Mouse (Mus musculus): Measurements from ENCODE around the gene Tma7. TPM values are rescaled to one million over a fixed set of nuclear protein-coding genes. Genes with fewer than 3 reads are reported as not detected.

Tma7 gene
- polyA plus RNA-seq (2012; rRNA removed) (122 and 191 TPM in 2 replicates), polyA plus RNA-seq (2014; fragmentation: Nextera tagmentation; extraction: Ambion mirVana) (658 and 664 TPM in 2 replicates)

GRCm38 (mm10) chr9:109082124-109082800 lies at the start of gene Tma7, which contains the start of gene Ccdc51:
Gene Tma7 (minus strand): TSS chr9:109082587.
Gene Ccdc51 (plus strand): TSS chr9:109082493.
- no peaks in the 10 kb centered on the region for H3K9me3 ChIP-seq (ENCODE audit: control insufficient read depth, low read length)
- 1% methylated on average over 37 of the region's 37 CpGs for WGBS
- peaks cover 14% of the 10 kb centered on the region for H3K36me3 ChIP-seq (ENCODE audit: control insufficient read depth, insufficient read depth, low read length)
- peak within 1 kb of the TSS; percentile 80 for H3K9ac ChIP-seq (ENCODE audit: low read depth, low read length, severe bottlenecking)
- peak within 1 kb of the TSS; percentile 74 for H3K4me3 ChIP-seq (replicated peaks; ENCODE audit: low read length)
- peak; percentile 88 for DNase-seq (ENCODE audit: low spot score)
- peaks cover 5% of the 10 kb centered on the region; the same call in 1 of the 2 replicates for H3K4me1 ChIP-seq (ENCODE audit: control insufficient read depth, insufficient read depth, low read length)
- TF ChIP-seq POLR2A (IDR thresholded peaks at IDR 0.05; ENCODE audit: borderline replicate concordance, extremely low read depth, insufficient read depth, insufficient read length): peak; percentile 66; the same call in 1 of the 2 replicates
- H3K4me2 ChIP-seq (replicated peaks; ENCODE audit: low read depth, low read length, severe bottlenecking): peak within 1 kb of the TSS; percentile 74
- peak; percentile 97 for ATAC-seq (ENCODE audit: low FRiP score, low read depth)
- peak within 1 kb of the TSS; percentile 45; the same call in 1 of the 2 replicates for H3K27ac ChIP-seq (replicated peaks; ENCODE audit: low read depth, low read length)
- H3K27me3 ChIP-seq (ENCODE audit: control insufficient read depth, insufficient read depth, low read length): no peaks in the 10 kb centered on the region

GRCm38 (mm10) chr9:109130076-109130475 lies 47.7 kb upstream of the Tma7 start:
- H3K4me3 ChIP-seq (replicated peaks; ENCODE audit: low read length): no peak overlapping the region
- no peak overlapping the region for H3K9ac ChIP-seq (ENCODE audit: low read depth, low read length, severe bottlenecking)
- H3K4me1 ChIP-seq (ENCODE audit: control insufficient read depth, insufficient read depth, low read length): no peaks in the 10 kb centered on the region
- no peak overlapping the region for H3K4me2 ChIP-seq (replicated peaks; ENCODE audit: low read depth, low read length, severe bottlenecking)
- no peaks in the 10 kb centered on the region for H3K9me3 ChIP-seq (ENCODE audit: control insufficient read depth, low read length)
- H3K27ac ChIP-seq (replicated peaks; ENCODE audit: low read depth, low read length): no peak overlapping the region
- ATAC-seq (ENCODE audit: low FRiP score, low read depth) (no peak), DNase-seq (ENCODE audit: low spot score) (no peak)
- WGBS: 83% methylated on average over 5 of the region's 5 CpGs
- H3K27me3 ChIP-seq (ENCODE audit: control insufficient read depth, insufficient read depth, low read length): no peaks in the 10 kb centered on the region
- H3K36me3 ChIP-seq (ENCODE audit: control insufficient read depth, insufficient read depth, low read length): no peaks in the 10 kb centered on the region
- TF ChIP-seq POLR2A (IDR thresholded peaks at IDR 0.05; ENCODE audit: borderline replicate concordance, extremely low read depth, insufficient read depth, insufficient read length): no peak

- ATAC-seq (ENCODE audit: low FRiP score, low read depth): no peak
- WGBS: 49% methylated on average over 3 of the region's 3 CpGs
- Histone ChIP-seq H3K9me3 (ENCODE audit: control insufficient read depth, low read length) (no peaks in the 10 kb centered on the region), H3K27ac (replicated peaks; ENCODE audit: low read depth, low read length) (no peak overlapping the region), H3K9ac (ENCODE audit: low read depth, low read length, severe bottlenecking) (no peak overlapping the region), H3K4me2 (replicated peaks; ENCODE audit: low read depth, low read length, severe bottlenecking) (no peak overlapping the region), H3K36me3 (ENCODE audit: control insufficient read depth, insufficient read depth, low read length) (no peaks in the 10 kb centered on the region), H3K4me3 (replicated peaks; ENCODE audit: low read length) (no peak overlapping the region), H3K27me3 (ENCODE audit: control insufficient read depth, insufficient read depth, low read length) (no peaks in the 10 kb centered on the region), H3K4me1 (ENCODE audit: control insufficient read depth, insufficient read depth, low read length) (no peaks in the 10 kb centered on the region)
- no peak for DNase-seq (ENCODE audit: low spot score)
- TF ChIP-seq POLR2A (IDR thresholded peaks at IDR 0.05; ENCODE audit: borderline replicate concordance, extremely low read depth, insufficient read depth, insufficient read length): no peak
Observed at GRCm38 (mm10) chr9:109128211-109128610, 45.8 kb upstream of the Tma7 start.

- ATAC-seq (ENCODE audit: low FRiP score, low read depth) (no peak), DNase-seq (ENCODE audit: low spot score) (no peak)
- Histone ChIP-seq H3K9me3 (ENCODE audit: control insufficient read depth, low read length) (no peaks in the 10 kb centered on the region), H3K27ac (replicated peaks; ENCODE audit: low read depth, low read length) (no peak overlapping the region), H3K4me1 (ENCODE audit: control insufficient read depth, insufficient read depth, low read length) (no peaks in the 10 kb centered on the region), H3K9ac (ENCODE audit: low read depth, low read length, severe bottlenecking) (no peak overlapping the region), H3K4me3 (replicated peaks; ENCODE audit: low read length) (no peak overlapping the region), H3K36me3 (ENCODE audit: control insufficient read depth, insufficient read depth, low read length) (no peaks in the 10 kb centered on the region), H3K27me3 (ENCODE audit: control insufficient read depth, insufficient read depth, low read length) (no peaks in the 10 kb centered on the region), H3K4me2 (replicated peaks; ENCODE audit: low read depth, low read length, severe bottlenecking) (no peak overlapping the region)
- WGBS: 79% methylated on average over 4 of the region's 4 CpGs
- TF ChIP-seq POLR2A (IDR thresholded peaks at IDR 0.05; ENCODE audit: borderline replicate concordance, extremely low read depth, insufficient read depth, insufficient read length): no peak
Observed at GRCm38 (mm10) chr9:109127076-109127475, 44.7 kb upstream of the Tma7 start.

- Histone ChIP-seq H3K27ac (replicated peaks; ENCODE audit: low read depth, low read length) (no peak overlapping the region), H3K36me3 (ENCODE audit: control insufficient read depth, insufficient read depth, low read length) (no peaks in the 10 kb centered on the region), H3K4me2 (replicated peaks; ENCODE audit: low read depth, low read length, severe bottlenecking) (no peak overlapping the region), H3K4me3 (replicated peaks; ENCODE audit: low read length) (no peak overlapping the region), H3K27me3 (ENCODE audit: control insufficient read depth, insufficient read depth, low read length) (no peaks in the 10 kb centered on the region), H3K9me3 (ENCODE audit: control insufficient read depth, low read length) (no peaks in the 10 kb centered on the region), H3K9ac (ENCODE audit: low read depth, low read length, severe bottlenecking) (no peak overlapping the region), H3K4me1 (ENCODE audit: control insufficient read depth, insufficient read depth, low read length) (no peaks in the 10 kb centered on the region)
- TF ChIP-seq POLR2A (IDR thresholded peaks at IDR 0.05; ENCODE audit: borderline replicate concordance, extremely low read depth, insufficient read depth, insufficient read length): no peak
- WGBS: 61% methylated on average over 3 of the region's 3 CpGs
- no peak for DNase-seq (ENCODE audit: low spot score)
- ATAC-seq (ENCODE audit: low FRiP score, low read depth): no peak
Observed at GRCm38 (mm10) chr9:109125481-109125880, 43.1 kb upstream of the Tma7 start.

All from limb, embryonic 14.5 days (tissue).